Mouse (Mus musculus): ENCODE measurements around the gene Olfr683. TPM values are rescaled to one million over a fixed set of nuclear protein-coding genes. Genes with fewer than 3 reads are reported as not detected.

Olfr683 gene
- not detected in 2 replicates for total RNA-seq (2012; rRNA removed)
- not detected in 2 replicates for total RNA-seq (2014; rRNA removed)
- not detected in 2 replicates for polyA plus RNA-seq (2012; ENCODE audit: insufficient read length, low read depth)

GRCm38 (mm10) chr7:105146912-105147311, at the start of gene Olfr683:
Gene Olfr683, minus strand, starts transcription at chr7:105147012.
- dilution Hi-C loops (cut with MboI; ENCODE audit: extremely low pct_ligation_motif_present, extremely low pct_unique_long_range_greater_than_20kb, low sequenced_read_pairs): no loop called here

GRCm38 (mm10) chr7:105185912-105186311, 39.1 kb upstream of the Olfr683 start, which contains the start of gene Olfr685:
Gene Olfr685, minus strand, starts transcription at chr7:105186012.
- Histone ChIP-seq H3K9ac (ENCODE audit: insufficient read depth, low read depth) (no peak within 1 kb of the TSS), H3K4me2 (ENCODE audit: insufficient read depth, low read depth, poor library complexity, severe bottlenecking) (no peak within 1 kb of the TSS), H3K27me3 (replicated peaks) (no peaks in the 10 kb centered on the region), H3K27ac (ENCODE audit: insufficient read depth, low read depth) (no peak within 1 kb of the TSS), H3K4me1 (ENCODE audit: control insufficient read depth in 1 of 2, insufficient read depth in 2 of 2) (no peaks in the 10 kb centered on the region), H3K4me3 (replicated peaks in 1 of 3; ENCODE audit: low read depth in 2 of 3, low read length in 2 of 3, poor library complexity in 1 of 3) (no peak within 1 kb of the TSS), H3K79me2 (replicated peaks; ENCODE audit: control insufficient read depth, extremely low read depth, insufficient read depth, poor library complexity, severe bottlenecking) (no peaks in the 10 kb centered on the region), H3K9me3 (replicated peaks; ENCODE audit: low read length) (no peaks in the 10 kb centered on the region), H3K36me3 (replicated peaks in 1 of 2; ENCODE audit: control insufficient read depth in 1 of 2, insufficient read depth in 1 of 2, low read length in 1 of 2) (no peaks in the 10 kb centered on the region)
- in situ Hi-C loops (cut with MboI; ENCODE audit: low pct_ligation_motif_present, low pct_unique_long_range_greater_than_20kb, low sequenced_read_pairs) (no loop called here), dilution Hi-C loops (cut with MboI; ENCODE audit: extremely low pct_ligation_motif_present, extremely low pct_unique_long_range_greater_than_20kb, low sequenced_read_pairs) (no loop called here)
- TF ChIP-seq EP300 (IDR thresholded peaks at IDR 0.05; ENCODE audit: low read length) (no peak), ZNF384 (IDR thresholded peaks at IDR 0.05; ENCODE audit: low read depth, low read length) (no peak), BHLHE40 (IDR thresholded peaks at IDR 0.05; ENCODE audit: low read depth, low read length) (no peak), TBP (conservative IDR thresholded peaks at IDR 0.05; ENCODE audit: low read depth, low read length) (no peak), SIN3A (IDR thresholded peaks at IDR 0.05; ENCODE audit: low read length) (no peak), RCOR1 (conservative IDR thresholded peaks at IDR 0.05; ENCODE audit: low read depth, low read length) (no peak), UBTF (IDR thresholded peaks at IDR 0.05; ENCODE audit: low read depth, low read length) (no peak), MYC (IDR thresholded peaks at IDR 0.05; ENCODE audit: low read depth, low read length) (no peak)
- DNase-seq (ENCODE audit: extremely low read depth): no peak

More at GRCm38 (mm10) chr7:105146912-105147311, at the start of gene Olfr683:
- Histone ChIP-seq H3K27me3 (replicated peaks) (no peaks in the 10 kb centered on the region), H3K36me3 (replicated peaks in 1 of 2; ENCODE audit: control insufficient read depth in 1 of 2, insufficient read depth in 1 of 2, low read length in 1 of 2) (no peaks in the 10 kb centered on the region), H3K9ac (ENCODE audit: insufficient read depth, low read depth) (no peak within 1 kb of the TSS), H3K9me3 (replicated peaks; ENCODE audit: low read length) (no peaks in the 10 kb centered on the region), H3K79me2 (replicated peaks; ENCODE audit: control insufficient read depth, extremely low read depth, insufficient read depth, poor library complexity, severe bottlenecking) (no peaks in the 10 kb centered on the region), H3K27ac (ENCODE audit: insufficient read depth, low read depth) (no peak within 1 kb of the TSS), H3K4me1 (ENCODE audit: control insufficient read depth in 1 of 2, insufficient read depth in 2 of 2) (no peaks in the 10 kb centered on the region), H3K4me2 (ENCODE audit: insufficient read depth, low read depth, poor library complexity, severe bottlenecking) (no peak within 1 kb of the TSS), H3K4me3 (replicated peaks in 1 of 3; ENCODE audit: low read depth in 2 of 3, low read length in 2 of 3, poor library complexity in 1 of 3) (no peak within 1 kb of the TSS)
- no peak for TF ChIP-seq RCOR1 (conservative IDR thresholded peaks at IDR 0.05; ENCODE audit: low read depth, low read length)
- TF ChIP-seq MEF2A (IDR thresholded peaks at IDR 0.05; ENCODE audit: borderline replicate concordance, low read depth, low read length): no peak
- TF ChIP-seq E2F4 (IDR thresholded peaks at IDR 0.05; ENCODE audit: insufficient replicate concordance, low read depth, low read length): no peak
- no peak for TF ChIP-seq USF1 (IDR thresholded peaks at IDR 0.05; ENCODE audit: low read depth, low read length)
- TF ChIP-seq PAX5 (IDR thresholded peaks at IDR 0.05; ENCODE audit: low read length): no peak
- in situ Hi-C loops (cut with MboI; ENCODE audit: low pct_ligation_motif_present, low pct_unique_long_range_greater_than_20kb, low sequenced_read_pairs): no loop called here
- no peak for DNase-seq (ENCODE audit: extremely low read depth)

GRCm38 (mm10) chr7:105170773-105171172, 24.0 kb upstream of the Olfr683 start:
- no peaks in the 10 kb centered on the region for H3K9me3 ChIP-seq (replicated peaks; ENCODE audit: low read length)
- H3K79me2 ChIP-seq (replicated peaks; ENCODE audit: control insufficient read depth, extremely low read depth, insufficient read depth, poor library complexity, severe bottlenecking): no peaks in the 10 kb centered on the region
- no peak overlapping the region for H3K4me2 ChIP-seq (ENCODE audit: insufficient read depth, low read depth, poor library complexity, severe bottlenecking)
- no peaks in the 10 kb centered on the region for H3K27me3 ChIP-seq (replicated peaks)
- H3K27ac ChIP-seq (ENCODE audit: insufficient read depth, low read depth): no peak overlapping the region
- TF ChIP-seq NELFE (IDR thresholded peaks at IDR 0.05; ENCODE audit: low read depth, low read length) (no peak), MAZ (IDR thresholded peaks at IDR 0.05; ENCODE audit: low read depth, low read length) (no peak), TBP (conservative IDR thresholded peaks at IDR 0.05; ENCODE audit: low read depth, low read length) (no peak), CTCF (conservative IDR thresholded peaks at IDR 0.05 in 1 of 2, IDR thresholded peaks at IDR 0.05 in 1 of 2; ENCODE audit: low read depth in 2 of 2, low read length in 2 of 2) (peak; percentile 40 to 69; a peak in 3 of 4 replicates), SMC3 (IDR thresholded peaks at IDR 0.05; ENCODE audit: low read depth, low read length) (peak; percentile 59), CHD2 (IDR thresholded peaks at IDR 0.05; ENCODE audit: low read length) (no peak), EP300 (IDR thresholded peaks at IDR 0.05; ENCODE audit: low read length) (no peak), RAD21 (IDR thresholded peaks at IDR 0.05; ENCODE audit: low read depth, low read length) (peak; percentile 75), POLR2A (IDR thresholded peaks at IDR 0.05; ENCODE audit: low read depth, low read length) (no peak), PAX5 (IDR thresholded peaks at IDR 0.05; ENCODE audit: low read length) (no peak), HCFC1 (IDR thresholded peaks at IDR 0.05; ENCODE audit: low read depth, low read length) (no peak)
- no peaks in the 10 kb centered on the region for H3K36me3 ChIP-seq (replicated peaks in 1 of 2; ENCODE audit: control insufficient read depth in 1 of 2, insufficient read depth in 1 of 2, low read length in 1 of 2)
- dilution Hi-C loops (cut with MboI; ENCODE audit: extremely low pct_ligation_motif_present, extremely low pct_unique_long_range_greater_than_20kb, low sequenced_read_pairs) (no loop called here), in situ Hi-C loops (cut with MboI; ENCODE audit: low pct_ligation_motif_present, low pct_unique_long_range_greater_than_20kb, low sequenced_read_pairs) (no loop called here)
- DNase-seq (ENCODE audit: extremely low read depth): peak; percentile 12
- no peak overlapping the region for H3K4me3 ChIP-seq (replicated peaks in 1 of 3; ENCODE audit: low read depth in 2 of 3, low read length in 2 of 3, poor library complexity in 1 of 3)
- no peaks in the 10 kb centered on the region for H3K4me1 ChIP-seq (ENCODE audit: control insufficient read depth in 1 of 2, insufficient read depth in 2 of 2)
- H3K9ac ChIP-seq (ENCODE audit: insufficient read depth, low read depth): no peak overlapping the region

Data from CH12.LX (cell line).